Mouse (Mus musculus): ENCODE measurements at regions not wholly inside any gene's neighbourhood (a gene's known extent, or its start where the extent isn't known, plus 50 kb on each side); places are given as distances from the start of the nearest gene placed in this dataset.

DNA sequence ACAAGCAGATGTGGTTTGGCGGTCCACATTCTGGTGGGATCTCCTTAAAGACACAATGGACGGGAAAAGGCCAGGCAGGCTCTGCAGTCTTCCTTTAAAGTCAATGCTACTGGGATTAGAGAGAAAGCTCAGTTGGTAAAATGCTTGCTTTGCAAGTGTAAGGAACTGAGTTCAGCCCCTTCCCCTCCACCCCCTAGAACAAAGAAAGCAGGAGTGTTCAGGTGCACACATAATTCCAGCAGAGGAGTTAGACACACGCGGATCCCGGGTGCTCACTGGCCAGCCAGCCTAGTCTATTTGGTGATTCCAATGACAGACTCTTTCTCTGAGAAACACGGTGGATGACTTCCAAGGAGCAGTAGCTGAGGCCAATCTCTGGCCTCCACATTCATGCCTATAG lies 213.0 kb upstream of the Zfp64 start:
- TF ChIP-seq CTCF (IDR thresholded peaks at IDR 0.05; ENCODE audit: extremely low read depth, insufficient read length, insufficient replicate concordance, low read depth, low read length) (no peak), POLR2A (IDR thresholded peaks at IDR 0.05; ENCODE audit: low read depth, low read length) (no peak)

All from small intestine, adult 2 months (tissue).